Mouse (Mus musculus) heart, postnatal 36 days (tissue): ENCODE measurements around the gene Mars2. TPM values are rescaled to one million over a fixed set of nuclear protein-coding genes. Genes with fewer than 3 reads are reported as not detected.

ENCODE experiments used
- DNase-seq, 2 experiments: peaks; one replicate each; pipeline ENCODE4 v3.0.0; 2021 to 2022
- intact Hi-C: fragments of 180-260 bp; cut with DNase I; formaldehyde crosslinking; loops from one replicate; pipeline ENCODE4 v1.15.1; 2025
- total RNA-seq, 2 experiments: library from RNA; stranded (reverse); gene quantifications; 2 replicates each; pipeline ENCODE4 v1.2.3; 2021

Mars2 gene
- total RNA-seq, 2 experiments from 2014 or later: 4.6 to 4.9 TPM

- intact Hi-C loops: no loop called here
These were observed 19.8 kb upstream of the Mars2 start for GRCm38 (mm10) chr1:55217191-55217590.

GRCm38 (mm10) chr1:55221352-55221751 lies 15.6 kb upstream of the Mars2 start:
- intact Hi-C loops: no loop called here
- DNase-seq: peak in 1 of 2 experiments; percentile 29

More at GRCm38 (mm10) chr1:55217191-55217590, 19.8 kb upstream of the Mars2 start:
- no peak for DNase-seq

GRCm38 (mm10) chr1:55223026-55223425 lies 14.0 kb upstream of the Mars2 start:
- intact Hi-C loops: no loop called here
- DNase-seq: no peak

- intact Hi-C loops: no loop called here
- DNase-seq: no peak
These were observed 12.9 kb upstream of the Mars2 start for GRCm38 (mm10) chr1:55224111-55224510.

- intact Hi-C loops: no loop called here
- DNase-seq: peak in 1 of 2 experiments; percentile 27
These were observed 11.6 kb upstream of the Mars2 start for GRCm38 (mm10) chr1:55225398-55225797.

GRCm38 (mm10) chr1:55226011-55226857 lies 10.7 kb upstream of the Mars2 start, which contains the start of gene Rftn2:
Gene Rftn2, minus strand, starts transcription at chr1:55226782.
- intact Hi-C loops: no loop called here
- DNase-seq: peak; percentile 51 to 64

GRCm38 (mm10) chr1:55227376-55227775 lies 9.6 kb upstream of the Mars2 start:
- intact Hi-C loops: no loop called here
- DNase-seq: no peak

- intact Hi-C loops: no loop called here
- DNase-seq: no peak
These were observed 8.6 kb upstream of the Mars2 start for GRCm38 (mm10) chr1:55228256-55228884.

GRCm38 (mm10) chr1:55234910-55235520 lies 2.0 kb upstream of the Mars2 start:
- no peak for DNase-seq
- intact Hi-C loops: loop anchor here (5.0 to 10.0 kb wide), 5 partner anchors 43 to 1740 kb away; partner anchors contain the start of genes Hspd1, Hspe1 and Satb2

- intact Hi-C loops: loop anchor here (2.0 to 10.0 kb wide), 7 partner anchors 44 to 1738 kb away; partner anchors contain the start of genes Coq10b, Hspd1, Hspe1 and Mob4
- no peak for DNase-seq
These were observed 490 bp upstream of the Mars2 start for GRCm38 (mm10) chr1:55236487-55236886.

GRCm38 (mm10) chr1:55237643-55238161 lies 725 bp downstream of the Mars2 start:
- peak; percentile 28 to 31 for DNase-seq
- intact Hi-C loops: loop anchor here (2.0 to 10.0 kb wide), 8 partner anchors 45 to 1737 kb away; partner anchors contain the start of genes Coq10b, Hspd1, Hspe1 and Mob4

- intact Hi-C loops: loop anchor here (2.0 to 10.0 kb wide), 6 partner anchors 46 to 1736 kb away; partner anchors contain the start of genes Hspd1, Hspe1 and Satb2
- no peak for DNase-seq
These were observed 1.5 kb downstream of the Mars2 start for GRCm38 (mm10) chr1:55238496-55238895.

GRCm38 (mm10) chr1:55239237-55239636 lies 2.3 kb downstream of the Mars2 start:
- no peak for DNase-seq
- intact Hi-C loops: loop anchor here (2.0 to 10.0 kb wide), 6 partner anchors 47 to 1736 kb away; partner anchors contain the start of genes Hspd1, Hspe1 and Satb2

GRCm38 (mm10) chr1:55246374-55246773 lies 9.4 kb downstream of the Mars2 start:
- intact Hi-C loops: loop anchor here (10.0 kb wide), 1 partner anchor 628 kb away; no protein-coding TSS in a partner anchor
- DNase-seq: no peak

- DNase-seq: no peak
- intact Hi-C loops: no loop called here
These were observed 27.4 kb downstream of the Mars2 start for GRCm38 (mm10) chr1:55264385-55264784.

GRCm38 (mm10) chr1:55265447-55265846 lies 28.5 kb downstream of the Mars2 start:
- intact Hi-C loops: no loop called here
- DNase-seq: no peak

GRCm38 (mm10) chr1:55279081-55279480 lies 42.1 kb downstream of the Mars2 start:
- no peak for DNase-seq
- intact Hi-C loops: no loop called here
